ENCODE assay signal across 18 mouse cellular contexts in genomic region chr11:108217043-108217442, GRCm38 (mm10).
DNase-seq lines count a peak whose midpoint lies in the region; ATAC-seq and TF ChIP-seq lines count a peak whose summit lies in the region.
"Had no signal": no experiment of that assay in that cellular context is flagged by ENCODE, and none has a peak within 500 bp of the region (broad histone marks: within the 10 kb centered on the region; RNA-seq: fewer than 3 reads in every experiment).

No protein-coding gene starts in this region.

- peak; percentile 43; the same call in 1 of the 2 replicates for ATAC-seq in kidney, embryonic 16.5 days (ENCODE audit: low FRiP score, low TSS enrichment)
- ATAC-seq in embryonic facial prominence, embryonic 13.5 days (ENCODE audit: insufficient number of reproducible peaks, insufficient read depth, low FRiP score, low TSS enrichment, low read depth) = no peak
- peak; percentile 38; the same call in 1 of the 2 replicates for ATAC-seq in stomach, embryonic 14.5 days (ENCODE audit: insufficient number of reproducible peaks, insufficient read depth, low FRiP score, low read depth)
- ATAC-seq: forebrain, embryonic 15.5 days; hindbrain, embryonic 16.5 days had no signal

- WGBS in kidney, embryonic 16.5 days = 55% methylated on average over 8 of the region's 8 CpGs
- WGBS in embryonic facial prominence, embryonic 13.5 days = 74% methylated on average over 8 of the region's 8 CpGs
- 63% methylated on average over 8 of the region's 8 CpGs for WGBS in stomach, embryonic 14.5 days

- H3K27ac ChIP-seq in kidney, embryonic 16.5 days (ENCODE audit: low read length) = peak overlapping the region; percentile 58
- 0 out of 2 replicates have a peak overlapping the region, but pooled peaks have one; percentile 76 for H3K27ac ChIP-seq in embryonic facial prominence, embryonic 13.5 days
- no peak overlapping the region for H3K27ac ChIP-seq in stomach, embryonic 14.5 days (ENCODE audit: low read length)
- H3K27ac ChIP-seq: forebrain, embryonic 15.5 days had no signal

- H3K79me2 ChIP-seq in C2C12 (ENCODE audit: control insufficient read depth, insufficient read depth) = peaks cover 85% of the 10 kb centered on the region

- H3K36me3 ChIP-seq in kidney, embryonic 16.5 days (ENCODE audit: insufficient read depth, low read length) = no peaks in the 10 kb centered on the region
- peaks cover 4% of the 10 kb centered on the region for H3K36me3 ChIP-seq in C2C12 (ENCODE audit: control insufficient read depth, insufficient read depth)
- H3K36me3 ChIP-seq in embryonic facial prominence, embryonic 13.5 days = no peaks in the 10 kb centered on the region
- H3K36me3 ChIP-seq in stomach, embryonic 14.5 days (ENCODE audit: control insufficient read depth, insufficient read depth, low read length) = no peaks in the 10 kb centered on the region
- H3K36me3 ChIP-seq: forebrain, embryonic 15.5 days; heart, embryonic 13.5 days had no signal

- H3K4me3 ChIP-seq in kidney, embryonic 16.5 days (ENCODE audit: low read length) = no peak overlapping the region
- H3K4me3 ChIP-seq in C2C12 (ENCODE audit: insufficient read depth, poor library complexity, severe bottlenecking) = no peak overlapping the region
- no peak overlapping the region for H3K4me3 ChIP-seq in embryonic facial prominence, embryonic 13.5 days
- H3K4me3 ChIP-seq in stomach, embryonic 14.5 days (ENCODE audit: low read depth, low read length) = no peak overlapping the region
- H3K4me3 ChIP-seq: erythroblast, embryonic 14.5 days; forebrain, embryonic 15.5 days; heart, embryonic 13.5 days had no signal

- H3K27me3 ChIP-seq in kidney, embryonic 16.5 days (ENCODE audit: insufficient read depth, low read length) = no peaks in the 10 kb centered on the region
- H3K27me3 ChIP-seq in C2C12 (ENCODE audit: control insufficient read depth, insufficient read depth, insufficient read length) = no peaks in the 10 kb centered on the region
- H3K27me3 ChIP-seq in embryonic facial prominence, embryonic 13.5 days = no peaks in the 10 kb centered on the region
- no peaks in the 10 kb centered on the region for H3K27me3 ChIP-seq in stomach, embryonic 14.5 days (ENCODE audit: control insufficient read depth, insufficient read depth, low read length)
- H3K27me3 ChIP-seq: forebrain, embryonic 15.5 days; heart, embryonic 13.5 days had no signal

- H3K9ac ChIP-seq in kidney, embryonic 16.5 days (replicated peaks; ENCODE audit: low read length) = no peak overlapping the region
- no peak overlapping the region for H3K9ac ChIP-seq in embryonic facial prominence, embryonic 13.5 days
- H3K9ac ChIP-seq in stomach, embryonic 14.5 days (replicated peaks; ENCODE audit: low read depth, low read length) = no peak overlapping the region
- H3K9ac ChIP-seq: forebrain, embryonic 15.5 days; heart, embryonic 13.5 days had no signal

- no peak overlapping the region for H3K4me2 ChIP-seq in kidney, embryonic 16.5 days (replicated peaks; ENCODE audit: low read depth, low read length)
- no peak overlapping the region for H3K4me2 ChIP-seq in embryonic facial prominence, embryonic 13.5 days
- H3K4me2 ChIP-seq in stomach, embryonic 14.5 days (replicated peaks; ENCODE audit: low read depth, low read length) = no peak overlapping the region
- H3K4me2 ChIP-seq: forebrain, embryonic 15.5 days; heart, embryonic 13.5 days had no signal

- H3ac ChIP-seq in C2C12 (ENCODE audit: control insufficient read depth, insufficient read length, low read depth) = no peak overlapping the region

- H3K4me1 ChIP-seq in kidney, embryonic 16.5 days (ENCODE audit: insufficient read depth, low read length) = peaks cover 31% of the 10 kb centered on the region
- peaks cover 60% of the 10 kb centered on the region for H3K4me1 ChIP-seq in embryonic facial prominence, embryonic 13.5 days
- H3K4me1 ChIP-seq in stomach, embryonic 14.5 days (ENCODE audit: control insufficient read depth, insufficient read depth, low read length) = peaks cover 21% of the 10 kb centered on the region

- peaks cover 21% of the 10 kb centered on the region for H3K79me3 ChIP-seq in C2C12 (ENCODE audit: low read depth)

- no peak for TF ChIP-seq CTCF in C2C12 (IDR thresholded peaks at IDR 0.05; ENCODE audit: control insufficient read depth, insufficient read depth, insufficient read length)

- H3K9me3 ChIP-seq in kidney, embryonic 16.5 days (ENCODE audit: low read length) = no peaks in the 10 kb centered on the region
- no peaks in the 10 kb centered on the region for H3K9me3 ChIP-seq in embryonic facial prominence, embryonic 13.5 days
- H3K9me3 ChIP-seq in stomach, embryonic 14.5 days (ENCODE audit: control insufficient read depth, low read depth, low read length) = no peaks in the 10 kb centered on the region
- H3K9me3 ChIP-seq: forebrain, embryonic 15.5 days; heart, embryonic 13.5 days had no signal

- no peak for DNase-seq in kidney, postnatal 4 days
- no peak for DNase-seq in layer of hippocampus, adult 18-20 months (ENCODE audit: low spot score in 2 of 2)
- no peak for DNase-seq in thymus, postnatal 14 days
- DNase-seq: cerebellum, adult 9-10 months; heart, postnatal 36 days; kidney, adult 9 months; liver; lung, adult 18-20 months; lung, postnatal 36 days; right cerebral cortex, postnatal 25 days had no signal

TF ChIP-seq in C2C12, 6 proteins besides CTCF, POLR2A, EP300 and RAD21:
- TF ChIP-seq MAX (IDR thresholded peaks at IDR 0.05) (peak; percentile 66), CEBPB (IDR thresholded peaks at IDR 0.05; ENCODE audit: low read depth) (no peak), MYOG (IDR thresholded peaks at IDR 0.05; ENCODE audit: control insufficient read depth, extremely low read depth, insufficient read length) (no peak), USF1 (IDR thresholded peaks at IDR 0.05; ENCODE audit: low read depth) (no peak), FOSL1 (IDR thresholded peaks at IDR 0.05; ENCODE audit: insufficient read depth, low read length, poor library complexity, severe bottlenecking) (peak; percentile 21), MYOD1 (IDR thresholded peaks at IDR 0.05; ENCODE audit: control insufficient read depth, insufficient read length, low read depth) (no peak)
TF ChIP-seq in C2C12: peak in this region for 2.
